Mouse (Mus musculus) stomach, postnatal 0 days (tissue): ENCODE data around the gene Ccdc138. TPM values are rescaled to one million over a fixed set of nuclear protein-coding genes. Genes with fewer than 3 reads are reported as not detected.

Source experiments
- ATAC-seq: fragments of 200-750 bp; cut with Nextera tagmentation; 2 replicates; pipeline ENCODE4 v1.8.0; 2017; ENCODE audit not compliant: low FRiP score, low TSS enrichment
- DNase-seq: peaks from one replicate; pipeline ENCODE4 v3.0.0-alpha.2; 2016; ENCODE audit warnings: low spot score
- H3K27ac ChIP-seq: fragments of 300-500 bp; sonication (generic); replicated peaks from 2 replicates; pipeline ENCODE4 v1.5.1; 2014; ENCODE audit warnings: mild to moderate bottlenecking, control low read depth
- H3K27me3 ChIP-seq: fragments of 300-500 bp; sonication (generic); 2 replicates; pipeline ENCODE4 v1.6.1; 2014; ENCODE audit warnings: low read length; ENCODE audit not compliant: control insufficient read depth, insufficient read depth
- H3K36me3 ChIP-seq: fragments of 300-500 bp; sonication (generic); 2 replicates; pipeline ENCODE4 v1.6.1; 2014; ENCODE audit warnings: low read length, mixed read lengths; ENCODE audit not compliant: control insufficient read depth, insufficient read depth
- H3K4me1 ChIP-seq: fragments of 300-500 bp; sonication (generic); replicated peaks from 2 replicates; pipeline ENCODE4 v1.6.1; 2014; ENCODE audit warnings: antibody characterized with exemption; ENCODE audit not compliant: control insufficient read depth, insufficient read depth
- H3K4me2 ChIP-seq: fragments of 300-500 bp; sonication (generic); replicated peaks from 2 replicates; pipeline ENCODE4 v1.6.1; 2014; ENCODE audit warnings: low read depth, mild to moderate bottlenecking, control low read depth, moderate library complexity
- H3K4me3 ChIP-seq: fragments of 300-500 bp; sonication (generic); 2 replicates; pipeline ENCODE4 v1.5.1; 2014; ENCODE audit warnings: low read depth, low read length, control low read depth
- H3K9ac ChIP-seq: fragments of 300-500 bp; sonication (generic); 2 replicates; pipeline ENCODE4 v1.6.1; 2014; ENCODE audit warnings: mild to moderate bottlenecking, low read length, control low read depth, mixed read lengths
- H3K9me3 ChIP-seq: fragments of 300-500 bp; sonication (generic); 2 replicates; pipeline ENCODE4 v1.6.1; 2016; ENCODE audit warnings: low read length; ENCODE audit not compliant: control insufficient read depth
- CTCF ChIP-seq: IDR thresholded peaks from 2 replicates; pipeline ENCODE4 v1.5.1; 2016; ENCODE audit warnings: antibody characterized with exemption, low read depth, mild to moderate bottlenecking, moderate library complexity
- EP300 ChIP-seq: optimal IDR thresholded peaks from 2 replicates; pipeline ENCODE3; 2016; ENCODE audit warnings: antibody characterized with exemption
- WGBS: fragments of 180-500 bp; shearing (Covaris S2); extraction: QIAGEN DNeasy Blood & Tissue Kit; methylation state at CpG from one replicate; pipeline ENCODE4 v1.1.7; 2014; 5-methylcytosine and 5-hydroxymethylcytosine counted together
- polyA plus RNA-seq: library from polyadenylated mRNA; unstranded; fragments of >200 nt; fragmentation: Nextera tagmentation; extraction: Ambion mirVana; gene quantifications from 2 replicates; pipeline ENCODE4 v1.2.1, GENCODE M21; 2015

Ccdc138 gene
- polyA plus RNA-seq, 1 experiment from 2014 or later = 2.2 TPM

DNA sequence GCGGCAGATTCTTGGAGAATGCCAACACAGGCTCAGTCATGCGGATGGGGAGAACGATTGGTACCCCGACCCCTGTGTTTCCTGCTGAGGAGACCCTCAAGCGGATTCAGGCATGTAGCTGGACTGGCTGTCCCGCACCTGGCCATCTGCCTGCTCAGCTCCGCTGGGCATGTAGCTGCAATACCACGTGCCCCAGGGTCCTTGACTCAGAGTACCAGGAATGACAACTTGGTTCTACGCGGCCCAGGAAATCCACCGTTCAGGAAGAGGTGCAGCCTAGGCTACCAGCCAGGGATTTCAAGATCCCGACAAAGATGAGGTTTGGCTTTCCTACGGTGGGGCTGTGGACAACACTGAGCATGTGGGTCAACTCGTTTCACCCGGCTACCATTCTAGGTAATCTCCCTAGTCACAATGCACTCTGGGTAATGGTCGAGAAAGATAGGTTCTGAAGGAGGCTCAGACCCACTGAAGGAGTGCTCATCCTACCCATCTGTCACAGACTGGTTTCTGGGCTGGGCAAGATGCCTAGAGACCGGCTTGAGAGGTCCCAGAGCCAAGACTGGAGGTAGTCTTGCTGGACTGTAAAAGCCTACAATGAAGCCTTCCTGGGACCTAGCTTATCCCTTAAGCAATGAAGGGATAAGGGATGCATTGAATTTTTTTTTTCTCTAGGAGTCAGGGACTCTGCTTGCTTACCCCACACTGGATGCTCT lies 120.9 kb downstream of the Ccdc138 start:
- Histone ChIP-seq H3K9ac (no peak overlapping the region), H3K36me3 (no peaks in the 10 kb centered on the region), H3K4me3 (no peak overlapping the region), H3K4me1 (no peaks in the 10 kb centered on the region; the same call in 1 of the 2 replicates), H3K27me3 (no peaks in the 10 kb centered on the region), H3K4me2 (no peak overlapping the region), H3K27ac (no peak overlapping the region), H3K9me3 (no peaks in the 10 kb centered on the region)
- TF ChIP-seq EP300 = no peak
- TF ChIP-seq CTCF = no peak
- 72% methylated on average over 17 of the region's 17 CpGs for WGBS
- ATAC-seq (no peak), DNase-seq (no peak)

DNA sequence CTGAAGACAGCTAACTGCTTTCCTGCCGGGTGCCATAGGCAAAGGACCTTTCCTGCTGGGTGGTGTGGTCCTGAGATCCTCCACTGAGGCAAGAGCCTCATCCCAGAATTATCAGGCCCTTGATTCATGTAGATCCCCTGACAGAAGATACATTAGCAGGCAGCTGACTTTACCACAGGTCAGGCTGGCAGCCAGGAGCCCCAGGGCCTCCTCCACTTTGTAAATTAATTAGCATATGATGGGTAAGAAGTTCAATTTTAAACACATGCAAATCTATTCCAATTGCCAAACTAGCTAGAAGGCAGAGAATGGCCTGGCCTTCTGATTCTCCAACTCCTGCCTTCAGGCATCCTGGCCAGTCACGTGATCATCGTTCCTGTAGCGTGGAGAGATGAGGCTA lies 121.5 kb downstream of the Ccdc138 start:
- no peak for TF ChIP-seq CTCF
- TF ChIP-seq EP300 = no peak
- Histone ChIP-seq H3K4me3 (no peak overlapping the region), H3K9ac (no peak overlapping the region), H3K4me2 (no peak overlapping the region), H3K4me1 (no peaks in the 10 kb centered on the region; the same call in 1 of the 2 replicates), H3K9me3 (no peaks in the 10 kb centered on the region), H3K36me3 (no peaks in the 10 kb centered on the region), H3K27me3 (no peaks in the 10 kb centered on the region), H3K27ac (no peak overlapping the region)
- DNase-seq (no peak), ATAC-seq (no peak)
- 84% methylated on average over 4 of the region's 4 CpGs for WGBS

DNA sequence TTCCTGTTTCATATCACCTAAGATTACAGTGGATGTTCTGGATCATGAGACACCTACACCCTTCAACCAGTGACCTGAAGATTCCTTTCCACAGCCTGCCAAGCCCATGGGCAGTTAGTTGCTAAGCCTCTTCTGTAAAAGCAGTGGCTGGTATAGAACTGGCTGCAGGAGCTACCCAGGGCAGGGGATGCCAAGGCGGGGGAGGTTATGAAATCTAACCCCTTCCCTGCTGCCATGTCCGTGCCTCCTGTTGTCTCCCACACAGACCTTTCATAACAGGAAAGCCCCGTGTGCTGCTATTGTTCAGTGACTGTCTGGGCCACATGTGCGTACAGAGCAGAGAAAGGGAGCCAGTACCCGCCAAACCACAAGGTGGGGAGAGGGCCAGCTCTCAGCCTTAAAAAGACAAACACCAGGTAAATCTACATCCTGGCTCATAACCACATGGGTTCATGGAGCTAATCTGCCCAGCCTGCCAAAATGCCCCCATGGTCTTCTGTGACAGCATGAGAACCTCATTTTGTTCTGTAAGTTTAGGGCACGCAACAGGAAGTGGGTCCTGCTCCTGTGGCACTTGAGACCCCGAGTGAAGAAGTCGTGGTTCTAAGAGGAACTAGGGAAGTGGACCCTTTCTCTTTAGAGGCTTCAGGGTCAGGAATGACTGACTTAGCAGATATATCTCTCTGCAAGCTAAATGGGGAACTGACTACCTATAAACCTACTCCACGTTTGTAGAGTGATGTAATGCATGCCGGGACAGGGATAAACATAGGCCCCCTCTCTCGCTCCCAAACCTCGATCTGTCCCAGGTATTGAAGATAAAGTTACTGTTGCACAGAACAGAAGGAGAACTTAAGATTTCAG lies 127.3 kb downstream of the Ccdc138 start:
- DNase-seq (no peak), ATAC-seq (no peak)
- TF ChIP-seq EP300 = no peak
- H3K9me3 ChIP-seq = no peaks in the 10 kb centered on the region
- 53% methylated on average over 12 of the region's 12 CpGs for WGBS
- H3K27me3 ChIP-seq = no peaks in the 10 kb centered on the region
- no peaks in the 10 kb centered on the region for H3K36me3 ChIP-seq
- no peak overlapping the region for H3K27ac ChIP-seq
- H3K4me2 ChIP-seq = no peak overlapping the region
- no peak overlapping the region for H3K4me3 ChIP-seq
- no peak overlapping the region for H3K9ac ChIP-seq
- no peaks in the 10 kb centered on the region for H3K4me1 ChIP-seq

Other genes with a start within 250 kb of the Ccdc138 start
- 49.7 and 65.7 TPM in 2 replicates for gene Gcc2, start 242.5 kb upstream of the Ccdc138 start, polyA plus RNA-seq
- gene Lims1, start 174.5 kb upstream of the Ccdc138 start, polyA plus RNA-seq = 101 and 111 TPM in 2 replicates
- 8.9 and 9.0 TPM in 2 replicates for gene Ranbp2, start 51.0 kb upstream of the Ccdc138 start, polyA plus RNA-seq
- gene Edar, start 177.7 kb downstream of the Ccdc138 start, polyA plus RNA-seq = 0.64 and 0.73 TPM in 2 replicates
- gene Gm17542, start 220.3 kb downstream of the Ccdc138 start, polyA plus RNA-seq = not detected in 2 replicates